Comparison of ENCODE assay signal across 10 mouse cellular contexts in the genomic region with DNA sequence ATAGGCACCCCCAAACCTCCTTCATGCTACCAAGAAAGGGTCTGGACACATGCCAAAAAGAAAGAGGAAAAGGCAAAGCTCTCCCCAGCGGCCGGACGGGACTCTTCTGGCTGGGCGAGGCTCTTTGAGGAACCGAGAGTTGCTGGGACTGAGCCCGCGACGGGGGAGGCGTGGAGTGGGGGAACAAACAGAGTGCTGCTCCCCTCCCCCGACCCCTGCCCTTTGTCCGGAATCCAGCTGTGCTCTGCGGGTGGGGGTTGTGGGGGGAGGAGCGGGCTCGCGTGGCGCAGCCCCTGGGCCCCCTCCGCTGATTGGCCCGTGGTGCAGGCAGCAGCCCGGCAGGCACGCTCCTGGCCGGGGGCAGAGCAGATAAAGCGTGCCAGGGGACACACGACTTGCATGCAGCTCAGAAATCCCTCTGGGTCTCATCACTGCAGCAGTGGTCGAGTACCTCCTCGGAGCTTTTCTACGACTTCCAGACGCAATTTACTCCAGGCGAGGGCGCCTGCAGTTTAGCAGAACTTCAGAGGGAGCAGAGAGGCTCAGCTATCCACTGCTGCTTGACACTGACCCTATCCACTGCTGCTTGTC. TPM values are rescaled to one million over a fixed set of nuclear protein-coding genes. Genes with fewer than 3 reads are reported as not detected.
DNase-seq lines count a peak whose midpoint lies in the region; ATAC-seq and TF ChIP-seq lines count a peak whose summit lies in the region.
"Had no signal": no experiment of that assay in that cellular context is flagged by ENCODE, and none has a peak within 500 bp of the region (broad histone marks: within the 10 kb centered on the region; RNA-seq: fewer than 3 reads in every experiment).

A gene (plus strand): TSS at position 400 of the 591 bp plus-strand sequence.

- no peak for TF ChIP-seq EP300 in lung, postnatal 0 days (IDR thresholded peaks at IDR 0.05)

- no peaks in the 10 kb centered on the region for H3K4me1 ChIP-seq in heart, embryonic 16.5 days (ENCODE audit: control insufficient read depth, insufficient read depth, low read length)
- peaks cover 4% of the 10 kb centered on the region; the same call in 1 of the 2 replicates for H3K4me1 ChIP-seq in lung, postnatal 0 days (ENCODE audit: insufficient read depth, low read depth, low read length)
- peaks cover 6% of the 10 kb centered on the region; the same call in 1 of the 2 replicates for H3K4me1 ChIP-seq in stomach, embryonic 16.5 days (ENCODE audit: control insufficient read depth, insufficient read depth, low read length)
- no peaks in the 10 kb centered on the region for H3K4me1 ChIP-seq in thymus, adult 2 months (replicated peaks; ENCODE audit: control insufficient read depth, insufficient read depth, low read length)

- peaks cover 98% of the 10 kb centered on the region for H3K27me3 ChIP-seq in heart, embryonic 16.5 days (ENCODE audit: control insufficient read depth, insufficient read depth, low read length)
- H3K27me3 ChIP-seq in lung, postnatal 0 days (replicated peaks; ENCODE audit: insufficient read depth, low read length): peaks cover 78% of the 10 kb centered on the region
- H3K27me3 ChIP-seq in stomach, embryonic 16.5 days (ENCODE audit: control insufficient read depth, insufficient read depth, low read length): peaks cover 95% of the 10 kb centered on the region
- no peaks in the 10 kb centered on the region; the same call in 1 of the 2 replicates for H3K27me3 ChIP-seq in thymus, adult 2 months (ENCODE audit: control insufficient read depth, insufficient read depth, low read length)

- H3K27ac ChIP-seq in heart, embryonic 16.5 days (ENCODE audit: low read length): no peak within 1 kb of the TSS
- no peak within 1 kb of the TSS for H3K27ac ChIP-seq in lung, postnatal 0 days (ENCODE audit: low read length)
- H3K27ac ChIP-seq in stomach, embryonic 16.5 days (ENCODE audit: low read length): no peak within 1 kb of the TSS
- H3K27ac ChIP-seq in thymus, adult 2 months (ENCODE audit: control insufficient read depth, insufficient read depth, low read length): no peak within 1 kb of the TSS

- no peak for TF ChIP-seq POLR2A in thymus, adult 2 months (IDR thresholded peaks at IDR 0.05; ENCODE audit: control insufficient read depth, extremely low read depth, insufficient read depth, low read length, poor library complexity)

- under 1% methylated on average over 29 of the region's 29 CpGs for WGBS in heart, embryonic 16.5 days
- WGBS in lung, postnatal 0 days: under 1% methylated on average over 28 of the region's 29 CpGs
- under 1% methylated on average over 29 of the region's 29 CpGs for WGBS in stomach, embryonic 16.5 days
- 4% methylated on average over 29 of the region's 29 CpGs for whole genome bisulfite sequencing in thymus, adult 2 months

- peak; percentile 23 to 26 for DNase-seq in monocyte, adult 2 months (ENCODE audit: low read depth in 1 of 2, low spot score in 2 of 2)
- DNase-seq in lung, postnatal 0 days (ENCODE audit: low spot score): peak; percentile 16
- no peak for DNase-seq in thymus, adult 2 months
- DNase-seq in cerebellum, postnatal 25 days: no peak
- no peak for DNase-seq in gastrocnemius, postnatal 10 days
- DNase-seq: gastrocnemius, postnatal 36 days had no signal

- no peaks in the 10 kb centered on the region for H3K36me3 ChIP-seq in heart, embryonic 16.5 days (ENCODE audit: control insufficient read depth, insufficient read depth)
- no peaks in the 10 kb centered on the region for H3K36me3 ChIP-seq in lung, postnatal 0 days (ENCODE audit: insufficient read depth, low read length)
- no peaks in the 10 kb centered on the region for H3K36me3 ChIP-seq in stomach, embryonic 16.5 days (ENCODE audit: control insufficient read depth, insufficient read depth, low read length)
- no peaks in the 10 kb centered on the region for H3K36me3 ChIP-seq in thymus, adult 2 months (ENCODE audit: control insufficient read depth, insufficient read depth, low read length)

- peak within 1 kb of the TSS; percentile 11 for H3K4me3 ChIP-seq in heart, embryonic 16.5 days (ENCODE audit: low read length)
- H3K4me3 ChIP-seq in lung, postnatal 0 days (ENCODE audit: low read depth, low read length): peak within 1 kb of the TSS; percentile 28
- peak within 1 kb of the TSS; percentile 19; the same call in 1 of the 2 replicates for H3K4me3 ChIP-seq in stomach, embryonic 16.5 days (replicated peaks; ENCODE audit: low read length)
- no peak within 1 kb of the TSS for H3K4me3 ChIP-seq in thymus, adult 2 months (ENCODE audit: control insufficient read depth, insufficient read depth, low read length)

- no peak for TF ChIP-seq CTCF in lung, postnatal 0 days (IDR thresholded peaks at IDR 0.05)
- no peak for TF ChIP-seq CTCF in thymus, adult 2 months (IDR thresholded peaks at IDR 0.05; ENCODE audit: borderline replicate concordance, control insufficient read depth, extremely low read depth, insufficient read depth, low read length, poor library complexity)

- no peak within 1 kb of the TSS for H3K9ac ChIP-seq in heart, embryonic 16.5 days (ENCODE audit: low read length)
- H3K9ac ChIP-seq in lung, postnatal 0 days (replicated peaks; ENCODE audit: low read depth): no peak within 1 kb of the TSS
- H3K9ac ChIP-seq in stomach, embryonic 16.5 days (ENCODE audit: low read length): no peak within 1 kb of the TSS

- H3K4me2 ChIP-seq in heart, embryonic 16.5 days (ENCODE audit: low read depth, low read length): peak within 1 kb of the TSS; percentile 28
- peak within 1 kb of the TSS; percentile 51 for H3K4me2 ChIP-seq in lung, postnatal 0 days (replicated peaks; ENCODE audit: low read depth, low read length)
- H3K4me2 ChIP-seq in stomach, embryonic 16.5 days (ENCODE audit: low read depth, low read length): peak within 1 kb of the TSS; percentile 40

- no peak for ATAC-seq in monocyte, adult 5-6 weeks (replicated peaks; ENCODE audit: insufficient number of reproducible peaks, low FRiP score, low TSS enrichment, poor library complexity, severe bottlenecking)
- no peak for ATAC-seq in heart, embryonic 16.5 days (replicated peaks; ENCODE audit: extremely low read depth, insufficient read depth, low FRiP score)
- ATAC-seq in lung, postnatal 0 days: peak; percentile 35; the same call in 1 of the 2 replicates
- ATAC-seq in stomach, embryonic 16.5 days (ENCODE audit: insufficient read depth, low FRiP score): no peak

- H3K9me3 ChIP-seq in heart, embryonic 16.5 days (replicated peaks; ENCODE audit: control insufficient read depth, low read length): no peaks in the 10 kb centered on the region
- no peaks in the 10 kb centered on the region for H3K9me3 ChIP-seq in lung, postnatal 0 days (ENCODE audit: low read length)
- H3K9me3 ChIP-seq in stomach, embryonic 16.5 days (replicated peaks; ENCODE audit: control insufficient read depth, low read length): no peaks in the 10 kb centered on the region

RNA-seq across cellular contexts. Expression of the gene that starts here (rescaled TPM):
- not detected in 3 replicates for total RNA-seq in monocyte, adult 5-6 weeks (2017)
- not detected in 2 replicates for polyA plus RNA-seq in heart, embryonic 16.5 days (2015; fragmentation: Nextera tagmentation; extraction: Ambion mirVana)
- polyA plus RNA-seq in lung, postnatal 0 days (2015; fragmentation: Nextera tagmentation; extraction: Ambion mirVana): not detected in 2 replicates
- 4.4 and 5.2 TPM in 2 replicates for polyA plus RNA-seq in stomach, embryonic 16.5 days (2015; fragmentation: Nextera tagmentation; extraction: Ambion mirVana)
- 0.20 and 0.22 TPM in 2 replicates for polyA plus RNA-seq in thymus, adult 2 months (2012; rRNA removed)
- total RNA-seq in gastrocnemius, postnatal 10 days (2021): not detected
- total RNA-seq: gastrocnemius, postnatal 36 days; neutrophil, adult 5-6 weeks had no signal

Comparison
In these comparisons a context has a peak if more than half of its experiments do, and no peak if none do; other contexts are left out.
1. Peak in DNase-seq, ATAC-seq, H3K4me3 ChIP-seq and H3K4me2 ChIP-seq in lung, postnatal 0 days; RNA of the gene not detected or under 1 TPM.
2. DNase-seq: peak in monocyte, adult 2 months (2 of 2); none in thymus, adult 2 months (single experiment), cerebellum, postnatal 25 days (0 of 2) and gastrocnemius, postnatal 10 days (single experiment).
3. Peak in every context shown above with its lines, with median percentiles within 50 percentile points of each other: H3K4me2 ChIP-seq.